Mouse (Mus musculus) liver, adult 2 months (tissue): ENCODE measurements around the gene Nipbl. TPM values are rescaled to one million over a fixed set of nuclear protein-coding genes. Genes with fewer than 3 reads are reported as not detected.
A peak's percentile ranks its signal among the peaks of the same experiment; 100 is the strongest.

Source experiments
- DNase-seq: peaks from one replicate; pipeline ENCODE4 v3.0.0-alpha.2; 2011; ENCODE audit warnings: low read depth, low spot score; ENCODE audit errors: extremely low read depth
- H3K27ac ChIP-seq: fragments of 200-500 bp; replicated peaks from 2 replicates; pipeline ENCODE4 v1.5.1; 2012; ENCODE audit warnings: low read depth, mild to moderate bottlenecking, control low read depth, inconsistent platforms, low read length; ENCODE audit not compliant: insufficient read depth
- H3K27me3 ChIP-seq: fragments of 200-500 bp; 2 replicates; pipeline ENCODE4 v1.6.1; 2012; ENCODE audit warnings: mild to moderate bottlenecking, moderate library complexity, low read length, inconsistent platforms; ENCODE audit not compliant: control insufficient read depth, insufficient read depth
- H3K36me3 ChIP-seq: fragments of 200-500 bp; 2 replicates; pipeline ENCODE4 v1.6.1; 2012; ENCODE audit warnings: low read length, inconsistent platforms; ENCODE audit not compliant: control insufficient read depth, insufficient read depth
- H3K4me1 ChIP-seq: fragments of 200-500 bp; 2 replicates; pipeline ENCODE4 v1.6.1; 2011; ENCODE audit warnings: low read length; ENCODE audit not compliant: control insufficient read depth, insufficient read depth
- H3K4me3 ChIP-seq: fragments of 200-500 bp; 2 replicates; pipeline ENCODE4 v1.5.1; 2011; ENCODE audit warnings: low read depth, mild to moderate bottlenecking, control low read depth, low read length, moderate library complexity; ENCODE audit not compliant: insufficient read depth
- H3K79me2 ChIP-seq: fragments of 200-500 bp; 2 replicates; pipeline ENCODE4 v1.6.1; 2012; ENCODE audit warnings: inconsistent platforms, mild to moderate bottlenecking, low read length, moderate library complexity; ENCODE audit not compliant: control insufficient read depth, insufficient read depth
- H3K9ac ChIP-seq: fragments of 200-500 bp; 2 replicates; pipeline ENCODE4 v1.6.1; 2012; ENCODE audit warnings: low read depth, mild to moderate bottlenecking, control low read depth, inconsistent platforms, low read length
- CTCF ChIP-seq: fragments of 200-500 bp; IDR thresholded peaks from 2 replicates; pipeline ENCODE4 v1.5.1; 2011; ENCODE audit warnings: low read depth, low read length, control low read depth
- POLR2A ChIP-seq: fragments of 200-500 bp; IDR thresholded peaks from 2 replicates; pipeline ENCODE4 v1.6.1; 2011; ENCODE audit warnings: low read length, control low read depth; ENCODE audit not compliant: insufficient read depth; ENCODE audit errors: extremely low read depth
- WGBS: fragments of 180-500 bp; shearing (Covaris S2); methylation state at CpG from one replicate; pipeline ENCODE4 v1.1.7; 2018; 5-methylcytosine and 5-hydroxymethylcytosine counted together
- polyA plus RNA-seq: library from polyadenylated mRNA; depleted of rRNA; stranded (reverse); fragments of >200 nt; gene quantifications from 2 replicates; pipeline ENCODE4 v1.2.3, GENCODE M21; 2012
- total RNA-seq: library from RNA; depleted of rRNA; stranded (reverse); fragments of >200 nt; gene quantifications from 2 replicates; pipeline ENCODE4 v1.2.3, GENCODE M21; 2014

Gene Nipbl
- total and polyA plus RNA-seq, 2 experiments = 1.9 to 17.5 TPM

GRCm38 (mm10) chr15:8413356-8413755, 30.9 kb downstream of the Nipbl start:
- Histone ChIP-seq H3K79me2 (peaks cover 20% of the 10 kb centered on the region; the same call in 1 of the 2 replicates), H3K4me1 (peaks cover 13% of the 10 kb centered on the region), H3K4me3 (no peak overlapping the region), H3K27me3 (no peaks in the 10 kb centered on the region), H3K9ac (no peak overlapping the region), H3K27ac (0 out of 2 replicates have a peak overlapping the region, but pooled peaks have one; percentile 12), H3K36me3 (no peaks in the 10 kb centered on the region)
- TF ChIP-seq POLR2A (no peak), CTCF (no peak)
- DNase-seq = peak; percentile 89
- WGBS = 37% methylated on average over 3 of the region's 3 CpGs

DNA sequence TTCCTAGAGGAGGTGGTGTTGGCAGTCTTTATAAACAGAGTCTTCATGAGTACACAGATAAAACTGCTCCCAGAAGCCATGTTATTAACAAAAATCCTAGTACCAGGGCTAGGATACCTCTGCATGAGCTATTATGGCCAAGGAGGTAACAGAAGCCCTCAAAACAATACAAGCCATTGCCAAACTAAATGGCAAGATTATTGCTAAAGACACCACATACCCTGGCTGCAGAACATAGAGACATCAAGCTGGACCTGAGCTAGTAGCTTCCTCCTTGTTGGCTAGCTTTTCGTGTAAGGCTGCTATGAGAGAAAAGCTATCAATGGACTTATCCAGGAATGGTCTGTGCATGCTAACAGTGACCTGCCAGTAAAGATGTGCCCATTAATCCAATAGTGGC, 32.4 kb downstream of the Nipbl start:
- no peak overlapping the region for H3K27ac ChIP-seq

GRCm38 (mm10) chr15:8411168-8411837, 33.0 kb downstream of the Nipbl start:
- Histone ChIP-seq H3K4me3 (no peak overlapping the region), H3K27ac (no peak overlapping the region)
- TF ChIP-seq CTCF = no peak

More for the DNA sequence above, 32.4 kb downstream of the Nipbl start:
- H3K4me3 ChIP-seq = no peak overlapping the region
- peaks cover 13% of the 10 kb centered on the region for H3K4me1 ChIP-seq
- no peak overlapping the region for H3K9ac ChIP-seq
- no peak for DNase-seq
- no peaks in the 10 kb centered on the region for H3K27me3 ChIP-seq
- H3K36me3 ChIP-seq = no peaks in the 10 kb centered on the region
- TF ChIP-seq POLR2A (no peak), CTCF (no peak)
- WGBS = 92% methylated on average over 1 of the region's 1 CpGs
- H3K79me2 ChIP-seq = peaks cover 21% of the 10 kb centered on the region; the same call in 1 of the 2 replicates

GRCm38 (mm10) chr15:8407082-8407481, 37.2 kb downstream of the Nipbl start:
- DNase-seq = no peak
- Histone ChIP-seq H3K9ac (no peak overlapping the region), H3K4me3 (no peak overlapping the region), H3K4me1 (peaks cover 7% of the 10 kb centered on the region), H3K27me3 (no peaks in the 10 kb centered on the region), H3K27ac (no peak overlapping the region), H3K79me2 (peaks cover 16% of the 10 kb centered on the region; the same call in 1 of the 2 replicates), H3K36me3 (no peaks in the 10 kb centered on the region)
- no peak for TF ChIP-seq CTCF
- no peak for TF ChIP-seq POLR2A
- WGBS = 83% methylated on average over 2 of the region's 2 CpGs

More at GRCm38 (mm10) chr15:8411168-8411837, 33.0 kb downstream of the Nipbl start:
- H3K27me3 ChIP-seq = no peaks in the 10 kb centered on the region
- no peak overlapping the region for H3K9ac ChIP-seq
- no peak for DNase-seq
- 71% methylated on average over 1 of the region's 1 CpGs for WGBS
- H3K36me3 ChIP-seq = no peaks in the 10 kb centered on the region
- H3K79me2 ChIP-seq = peaks cover 19% of the 10 kb centered on the region; the same call in 1 of the 2 replicates
- peaks cover 13% of the 10 kb centered on the region for H3K4me1 ChIP-seq

GRCm38 (mm10) chr15:8406219-8406618, 38.0 kb downstream of the Nipbl start:
- Histone ChIP-seq H3K36me3 (no peaks in the 10 kb centered on the region), H3K79me2 (peaks cover 16% of the 10 kb centered on the region; the same call in 1 of the 2 replicates), H3K4me1 (peaks cover 9% of the 10 kb centered on the region), H3K4me3 (no peak overlapping the region), H3K27me3 (no peaks in the 10 kb centered on the region), H3K9ac (no peak overlapping the region), H3K27ac (no peak overlapping the region)
- 97% methylated on average over 2 of the region's 2 CpGs for WGBS
- DNase-seq = no peak
- TF ChIP-seq POLR2A (no peak), CTCF (no peak)

- Histone ChIP-seq H3K9ac (no peak overlapping the region), H3K27ac (no peak overlapping the region), H3K27me3 (no peaks in the 10 kb centered on the region), H3K79me2 (peaks cover 11% of the 10 kb centered on the region; the same call in 1 of the 2 replicates), H3K4me1 (peaks cover 5% of the 10 kb centered on the region), H3K4me3 (no peak overlapping the region), H3K36me3 (no peaks in the 10 kb centered on the region)
- TF ChIP-seq POLR2A = no peak
- no peak for TF ChIP-seq CTCF
- 95% methylated on average over 2 of the region's 2 CpGs for WGBS
- no peak for DNase-seq
These were observed 41.7 kb downstream of the Nipbl start for GRCm38 (mm10) chr15:8402591-8402990.
